Mouse (Mus musculus) thymus, postnatal 10 days (tissue): ENCODE measurements around the gene Fam13c.
"Not testable (repeated sequence)": the region's sequence is repeated elsewhere in the genome, so short reads cannot be mapped to it uniquely, and the experiment has no call there.

Experiments
- DNase-seq, 2 experiments: peaks; one replicate each; pipeline ENCODE4 v3.0.0; 2021; ENCODE audit warnings: low spot score in 2 of 2

Fam13c gene

DNA sequence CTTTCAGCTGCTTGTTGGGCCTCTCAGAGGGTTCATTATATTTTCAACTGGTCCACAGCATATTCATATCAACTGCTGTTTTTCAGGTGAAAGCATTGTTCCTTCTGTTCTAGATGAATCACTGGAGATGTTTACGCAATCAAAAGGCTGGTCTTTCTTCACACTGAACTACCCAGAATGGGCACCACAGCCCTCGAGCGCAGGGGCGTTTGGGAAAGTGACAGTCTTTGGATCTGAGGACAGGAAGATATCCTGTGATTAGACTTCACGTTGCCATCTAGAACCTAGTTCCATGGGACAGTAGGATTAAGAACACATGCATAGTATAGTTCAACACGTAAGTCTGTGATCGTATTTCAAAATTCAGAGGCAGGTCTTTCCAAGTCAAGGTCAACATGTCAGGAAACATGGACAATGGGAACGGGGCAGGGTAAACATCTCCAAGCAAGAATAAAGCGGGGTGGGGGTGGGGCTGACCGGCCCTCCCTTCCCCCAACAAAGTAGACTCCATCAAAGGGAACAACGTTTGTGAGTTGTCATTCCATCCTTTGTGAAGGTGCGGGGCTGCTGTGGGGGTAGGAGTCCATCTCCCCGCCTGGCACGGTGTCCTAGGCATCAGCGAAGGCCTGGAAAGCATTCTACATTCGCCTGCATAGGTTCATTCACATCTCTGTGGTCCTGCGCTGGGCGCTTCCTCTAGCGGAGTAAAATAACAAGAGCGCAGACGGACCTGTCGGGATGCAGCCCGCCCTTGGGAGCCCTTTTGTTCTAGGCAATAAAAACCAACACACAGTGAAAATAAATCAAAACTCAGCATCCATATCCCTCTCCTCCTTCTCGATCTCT, at the start of gene Fam13c:
Gene Fam13c (plus strand): TSS at position 806 of the 846 bp plus-strand sequence.
- no peak for DNase-seq

DNA sequence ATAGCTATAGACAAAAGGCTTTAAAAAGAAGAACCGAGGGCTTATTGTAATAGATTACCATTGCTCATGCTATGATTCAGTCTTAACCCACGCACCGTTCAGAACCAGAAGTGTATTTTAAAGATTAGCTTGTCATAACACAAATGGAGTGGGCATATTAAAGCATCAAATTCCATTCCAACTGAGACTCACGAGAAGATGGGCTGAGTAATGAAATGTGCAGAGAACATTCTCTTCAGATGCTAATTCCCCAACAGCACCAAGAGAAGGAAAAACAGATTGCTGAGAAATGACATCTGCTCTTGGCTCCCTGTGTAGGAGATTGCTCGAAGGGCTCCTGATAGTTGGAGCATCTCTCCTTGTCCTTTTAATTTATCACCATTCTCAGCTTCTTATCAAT, 44.4 kb upstream of the Fam13c start:
- DNase-seq = no peak

DNA sequence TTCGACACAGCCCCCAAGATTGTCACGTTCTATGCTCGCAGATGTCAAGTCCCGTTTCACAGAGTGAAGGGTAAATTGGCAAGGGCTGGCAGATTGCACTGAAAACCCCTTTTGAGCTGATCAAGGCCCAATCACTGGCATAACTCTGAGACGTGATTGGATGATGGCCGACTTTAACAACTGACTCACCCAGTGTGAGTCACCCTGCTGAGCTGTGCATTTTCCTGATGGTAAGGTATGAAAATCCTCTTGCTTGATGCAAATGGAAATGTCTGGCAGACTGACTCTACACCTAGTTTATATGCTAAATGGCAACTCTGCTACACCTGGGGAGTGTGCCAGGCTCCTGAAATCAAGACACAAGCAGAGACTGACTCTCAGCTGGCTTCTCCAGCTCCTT, 42.1 kb upstream of the Fam13c start:
- no peak for DNase-seq

DNA sequence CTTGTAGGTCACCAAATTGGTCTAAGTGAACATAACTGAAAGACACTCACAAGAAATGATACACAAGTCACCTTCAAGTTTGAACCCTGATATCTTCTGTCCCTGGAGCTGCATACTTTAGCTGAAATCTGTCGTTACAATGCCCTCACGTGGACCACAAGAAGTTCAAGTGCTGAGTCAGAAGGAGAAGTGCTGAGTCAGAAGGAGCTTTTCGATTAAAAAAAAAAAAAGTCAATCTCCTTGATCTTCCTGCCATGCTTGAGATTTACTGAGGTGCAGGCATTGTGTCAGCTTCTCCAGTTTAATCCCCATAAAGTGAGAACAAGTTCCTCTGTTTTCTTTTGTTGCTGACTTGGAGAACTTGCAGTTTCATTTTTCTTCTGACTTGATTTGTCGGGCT, 38.3 kb upstream of the Fam13c start:
- DNase-seq = no peak

DNA sequence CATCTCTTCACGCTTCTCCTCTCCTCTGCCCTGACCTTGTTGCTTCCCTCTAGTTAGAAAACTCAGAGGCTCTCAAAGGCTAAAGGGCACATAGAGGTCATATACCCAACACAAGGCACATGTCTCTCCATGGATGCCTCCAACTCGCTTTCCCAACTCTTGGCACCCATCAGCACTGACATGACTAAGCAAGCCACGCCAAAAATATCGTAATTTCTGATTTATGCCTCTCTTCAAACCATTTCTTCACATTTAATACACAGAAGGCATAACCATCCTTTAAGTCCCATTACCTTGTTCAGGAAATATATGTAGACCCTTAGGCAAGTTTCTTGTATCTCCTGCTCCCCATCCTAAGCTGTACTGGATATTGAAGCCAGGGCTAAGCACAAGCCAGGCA, 37.6 kb upstream of the Fam13c start:
- DNase-seq = no peak

DNA sequence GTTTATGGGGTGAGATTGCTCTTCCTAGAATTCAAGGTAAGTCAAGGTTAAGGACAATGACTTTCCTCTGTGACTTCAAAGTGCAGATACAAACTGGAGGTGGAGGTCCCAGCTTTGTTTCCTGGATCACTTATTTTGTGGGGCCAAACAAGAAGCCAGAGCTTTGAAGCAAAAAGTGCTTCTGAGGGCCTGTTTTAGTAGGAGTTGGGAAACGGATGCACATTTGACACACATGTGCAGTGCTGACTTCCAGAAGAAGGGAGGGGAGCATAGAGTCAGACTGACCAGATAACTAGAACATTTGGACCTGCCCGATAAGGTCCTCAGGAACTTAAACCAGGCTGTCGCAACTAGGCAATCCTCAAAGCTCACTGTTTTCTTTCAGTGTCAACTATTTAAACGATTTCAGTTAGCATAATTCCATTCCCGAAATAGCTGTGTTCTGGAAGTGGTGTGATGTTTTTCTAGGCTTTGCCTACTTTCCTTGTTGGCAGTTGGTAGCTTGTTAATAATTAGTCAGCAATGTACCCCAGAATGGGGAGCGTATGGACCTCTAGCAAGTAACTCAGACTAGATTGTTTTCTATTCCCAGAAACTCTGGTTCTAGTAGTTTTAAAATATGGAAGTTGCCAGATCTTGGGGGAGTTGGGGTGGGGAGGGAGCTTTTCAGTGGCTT, 22.3 kb upstream of the Fam13c start:
- no peak for DNase-seq

DNA sequence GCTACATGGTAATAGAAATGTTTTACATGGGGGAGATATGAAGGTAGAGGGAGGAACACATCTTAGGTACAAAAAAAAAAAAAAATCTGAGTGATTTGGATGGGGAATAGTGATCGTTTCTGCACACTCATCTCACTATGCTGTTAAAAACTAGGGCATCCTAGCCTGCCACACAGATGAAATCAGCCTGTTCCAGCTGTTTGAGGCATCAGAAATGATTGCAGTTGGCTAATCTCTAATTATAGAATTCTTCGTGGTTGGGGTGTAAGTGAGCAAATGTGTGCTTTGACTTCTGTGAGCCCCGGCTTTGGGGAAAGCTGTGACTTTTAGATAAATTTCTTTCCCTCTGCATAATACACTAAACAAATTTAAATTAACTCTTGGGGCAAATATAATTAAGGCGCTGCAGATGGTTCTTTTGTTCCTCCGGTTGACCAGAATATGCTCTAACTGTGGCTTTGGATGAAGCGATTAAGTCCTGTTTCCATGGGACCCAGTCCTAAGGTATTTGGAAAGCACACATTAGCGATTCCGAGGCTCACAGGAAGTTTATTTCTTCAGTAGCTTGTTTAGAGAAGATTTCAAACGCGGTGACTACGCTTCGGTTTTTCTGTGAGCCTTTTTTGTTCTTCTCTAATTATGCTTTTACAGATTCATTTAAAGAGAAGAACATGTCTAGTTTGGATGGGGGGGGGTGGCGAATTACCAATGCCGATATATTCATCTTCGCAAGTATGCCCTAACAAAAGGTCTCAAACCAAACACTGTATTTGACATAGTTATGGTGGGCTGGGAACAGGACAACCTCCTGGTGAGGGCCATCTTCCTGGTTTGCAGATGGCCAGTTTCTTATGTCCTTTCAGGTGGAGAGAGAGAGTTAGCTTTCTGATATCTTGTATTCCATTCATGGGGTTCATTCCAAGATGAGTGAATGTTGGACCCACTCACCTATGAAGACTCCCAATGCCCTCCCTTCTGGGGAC, 20.7 kb upstream of the Fam13c start:
- DNase-seq = no peak

DNA sequence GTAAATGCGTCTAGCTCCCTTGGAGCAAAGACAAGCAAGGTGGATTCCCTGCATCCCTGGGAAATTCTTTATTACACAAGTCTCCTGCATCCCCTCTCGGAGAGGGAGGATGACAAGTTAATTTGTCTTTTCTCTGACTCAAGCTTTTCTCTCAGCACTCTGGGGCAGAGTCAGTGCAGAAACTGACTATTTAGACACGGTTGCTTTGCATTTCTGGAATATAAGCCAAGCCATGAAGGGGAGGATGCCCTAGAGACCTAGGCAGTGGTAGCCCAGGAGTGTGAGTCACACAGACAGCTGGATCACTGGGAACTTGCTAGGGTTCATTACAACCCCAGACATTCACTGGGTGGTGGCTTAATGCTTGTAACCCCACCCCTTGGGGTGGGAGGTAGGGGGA, 13.9 kb upstream of the Fam13c start:
- no peak for DNase-seq

DNA sequence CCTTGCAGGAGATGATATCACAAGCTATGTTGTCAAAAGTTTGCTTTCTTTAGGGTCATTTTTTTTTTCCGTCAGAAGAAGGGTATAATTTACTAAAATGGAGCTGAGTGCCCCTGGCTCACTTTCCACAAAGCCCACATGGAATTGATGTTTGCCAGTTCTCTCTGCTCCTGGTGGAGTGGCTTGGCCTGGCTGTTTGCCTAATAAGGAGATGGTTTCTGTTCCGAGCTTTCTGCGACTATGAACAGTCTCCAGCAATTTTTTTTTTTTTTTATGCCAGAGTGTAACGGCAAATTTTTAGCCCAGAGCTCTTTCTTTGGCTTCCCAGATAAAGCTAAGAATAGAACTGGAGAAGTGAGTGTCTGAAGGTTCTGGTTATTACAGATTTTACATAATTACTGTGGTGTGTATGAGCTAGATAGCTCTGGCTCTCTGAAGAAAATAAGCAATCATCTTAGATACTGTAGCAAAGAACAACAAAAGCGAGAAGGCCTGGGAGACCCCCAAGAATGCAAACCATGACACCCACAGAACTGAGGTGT, 12.1 kb upstream of the Fam13c start:
- DNase-seq = no peak

DNA sequence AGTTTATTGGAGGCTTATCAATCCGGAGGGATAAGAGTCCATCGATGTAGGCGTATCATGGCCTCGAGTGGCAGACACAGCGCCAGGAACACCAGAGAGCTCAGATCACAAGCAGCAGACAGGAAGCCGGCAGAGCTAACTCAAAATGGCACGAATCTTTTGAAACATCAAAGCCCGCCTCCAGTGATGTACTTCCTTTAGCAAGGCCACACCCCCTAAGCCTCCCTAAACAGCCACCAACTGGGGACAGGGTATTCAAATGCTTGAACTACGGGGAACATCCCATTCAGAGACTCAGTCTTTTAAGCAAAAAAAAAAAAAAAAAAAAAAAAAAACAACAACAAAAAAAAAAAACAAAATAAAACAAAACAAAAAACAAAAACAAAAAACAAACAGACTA, 10.9 kb upstream of the Fam13c start:
- DNase-seq = no peak

DNA sequence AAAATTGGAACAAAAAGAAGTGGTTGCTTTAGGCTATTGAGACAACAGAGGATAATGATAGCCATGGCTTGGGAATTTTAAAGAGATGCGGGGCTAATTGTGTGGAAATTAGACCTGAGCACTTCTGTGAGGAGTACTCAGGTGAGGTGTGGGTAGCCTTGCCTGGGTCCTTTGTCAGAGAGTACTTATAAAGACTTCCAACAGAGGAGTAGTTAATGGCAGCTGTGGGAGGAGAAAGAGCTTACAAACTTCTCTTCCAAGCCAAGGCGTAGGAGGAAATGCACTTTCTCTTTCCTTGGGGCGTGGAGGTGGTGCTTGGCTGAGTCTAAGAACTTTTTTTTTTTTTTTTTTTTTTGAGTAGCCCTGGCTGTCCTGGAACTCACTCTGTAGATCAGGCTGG, 6.9 kb upstream of the Fam13c start:
- no peak for DNase-seq

DNA sequence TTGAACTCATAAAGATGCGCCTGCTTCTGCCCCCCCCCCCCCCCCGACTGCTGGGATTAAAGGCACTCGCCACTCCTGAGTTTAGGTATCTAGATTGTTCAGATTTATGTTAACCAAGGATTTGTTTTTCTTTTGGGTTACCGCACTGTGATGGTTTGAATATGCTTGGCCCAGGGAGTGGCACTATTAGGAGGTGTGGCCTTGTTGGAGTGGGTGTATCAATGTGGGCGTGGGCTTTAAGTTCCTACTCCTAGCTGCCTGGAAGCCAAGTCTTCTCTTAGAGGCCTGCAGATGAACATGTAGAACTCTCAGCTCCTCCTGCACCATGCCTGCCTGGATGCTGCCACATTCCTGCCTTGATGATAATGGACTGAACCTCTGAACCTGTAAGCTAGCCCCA, 6.5 kb upstream of the Fam13c start:
- not testable (repeated sequence) for DNase-seq

DNA sequence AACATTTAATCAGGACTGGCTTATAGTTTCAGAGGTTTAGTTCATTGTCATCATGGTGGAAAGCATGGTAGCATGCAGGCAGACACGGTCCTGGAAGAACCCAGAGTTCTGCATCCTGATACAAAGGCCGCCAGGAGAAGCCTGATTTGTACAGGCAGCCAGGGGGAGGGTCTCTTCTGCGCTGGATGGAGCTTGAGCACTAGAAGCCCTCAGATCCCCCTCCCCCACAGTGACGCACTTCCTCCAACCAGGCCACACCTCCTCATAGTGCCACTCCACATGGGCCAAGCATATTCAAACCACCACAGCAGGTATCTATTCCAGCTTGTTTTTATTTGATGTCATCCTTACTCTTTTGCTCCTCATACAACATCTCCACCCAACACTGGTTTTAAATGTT, 3.6 kb upstream of the Fam13c start:
- no peak for DNase-seq

DNA sequence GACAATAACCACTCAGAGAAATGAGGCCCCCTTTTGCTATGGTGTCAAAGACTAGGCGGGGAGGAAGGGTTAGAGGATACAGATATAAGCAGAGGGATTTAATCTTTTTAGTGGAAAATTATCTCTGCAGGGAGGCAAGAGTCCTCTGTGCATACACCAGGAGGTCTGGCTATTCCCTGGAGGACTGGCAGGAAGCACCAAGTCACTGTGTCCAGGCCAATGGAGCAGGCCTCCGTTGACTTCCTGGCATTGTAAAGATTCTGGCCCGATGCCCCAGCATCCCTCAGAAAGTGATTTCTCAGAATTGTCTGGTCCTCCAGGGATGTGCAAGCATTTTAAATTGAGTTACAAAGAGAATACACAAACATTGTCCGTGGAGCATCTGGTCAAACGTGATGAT, 3.0 kb upstream of the Fam13c start:
- DNase-seq = no peak

DNA sequence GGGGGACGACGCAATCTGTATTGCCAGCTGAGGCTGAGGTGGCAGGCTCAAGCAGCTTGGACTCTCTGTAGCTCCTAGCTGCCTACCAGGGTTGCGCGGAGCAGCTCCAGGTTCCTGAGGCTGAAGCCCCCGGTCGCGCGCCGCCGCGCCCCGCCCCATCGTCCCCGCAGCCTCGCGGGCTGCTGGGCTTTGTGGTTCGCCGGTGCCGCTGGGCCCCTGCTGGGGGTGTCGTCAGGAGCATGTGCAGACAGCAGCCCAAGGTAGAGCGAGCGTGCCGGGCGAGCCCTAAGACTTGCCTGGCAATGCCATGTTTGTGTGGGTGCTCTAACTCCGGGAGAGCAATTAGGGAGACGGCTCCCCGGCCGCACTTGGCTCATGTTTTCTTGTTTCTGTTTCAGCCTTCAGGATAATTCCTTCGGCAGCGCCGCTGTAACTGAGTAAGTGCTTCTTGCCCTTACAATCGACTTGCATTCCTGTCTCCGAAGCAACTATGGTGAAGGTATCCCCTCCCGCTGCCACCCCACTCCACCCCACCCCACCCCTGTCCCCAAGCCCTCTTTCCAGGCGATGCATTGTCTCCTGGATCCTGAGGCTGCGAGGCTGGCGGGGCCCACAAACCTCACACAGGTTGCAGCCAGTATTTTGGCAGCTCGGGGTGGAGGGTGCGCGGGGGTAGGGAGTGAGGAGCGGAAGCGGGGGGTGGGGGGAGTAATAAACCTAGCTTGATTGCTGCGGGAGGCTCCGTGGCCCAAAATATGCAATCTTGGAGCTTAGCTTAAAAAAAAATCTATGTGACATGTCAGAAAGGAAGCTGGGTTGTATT, 569 bp downstream of the Fam13c start:
- no peak for DNase-seq

DNA sequence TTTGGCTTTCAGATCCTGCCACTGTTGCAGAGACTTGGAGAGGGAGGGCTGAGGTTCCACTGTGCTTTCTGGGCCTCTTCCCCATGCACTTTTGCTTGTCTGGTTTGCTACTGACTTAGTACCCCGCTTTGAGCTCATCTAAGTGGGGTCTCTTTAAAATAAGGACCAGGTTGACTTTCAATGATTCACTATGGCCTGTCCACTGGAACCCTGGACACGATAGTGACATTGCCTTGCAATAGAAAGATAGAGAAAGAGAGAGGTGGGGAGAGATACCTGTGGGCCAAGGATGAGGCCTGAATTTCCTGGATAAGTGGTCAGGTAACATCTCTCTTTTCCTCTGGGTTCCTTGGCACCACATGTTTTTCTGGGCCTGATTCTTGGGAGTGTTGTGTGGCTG, 1.9 kb downstream of the Fam13c start:
- no peak for DNase-seq

DNA sequence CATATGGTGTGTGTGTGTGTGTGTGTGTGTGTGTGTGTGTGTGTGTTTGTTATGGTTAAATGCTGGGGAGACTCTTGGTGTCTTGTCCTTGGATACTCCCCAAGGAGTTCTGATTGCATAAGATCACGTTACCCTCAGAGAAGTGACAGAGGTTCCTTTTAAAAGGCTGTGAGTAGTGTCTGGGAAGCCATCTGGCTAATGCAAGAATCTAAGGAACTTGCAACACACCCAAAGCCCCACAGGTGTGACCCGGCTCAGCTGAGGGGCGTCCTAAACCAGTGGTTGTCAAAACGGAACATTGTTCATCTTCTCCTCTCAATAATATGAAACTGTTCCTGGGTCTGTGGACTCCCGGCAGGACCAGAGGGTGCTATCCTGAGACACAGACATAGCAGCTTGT, 2.3 kb downstream of the Fam13c start:
- DNase-seq = no peak

DNA sequence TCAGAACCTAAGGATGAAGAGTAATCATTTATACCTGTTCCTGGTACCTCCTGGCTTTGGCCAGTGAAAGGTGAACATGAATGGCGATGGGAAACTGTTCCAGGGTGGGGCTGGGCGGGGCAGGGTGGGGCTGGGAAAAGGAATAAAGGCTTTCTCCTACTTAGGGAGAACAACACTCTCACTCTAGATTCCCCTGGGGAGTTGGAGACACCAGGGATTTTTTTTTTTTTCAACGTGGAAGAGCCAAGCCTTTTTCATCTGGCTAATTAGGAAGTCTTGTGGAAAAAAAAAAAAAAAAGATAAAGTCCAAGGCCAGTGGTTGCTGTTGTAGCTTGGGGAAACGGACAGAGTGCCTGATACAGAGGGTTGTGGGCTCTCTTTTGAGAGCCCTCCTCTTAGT, 7.5 kb downstream of the Fam13c start:
- DNase-seq = no peak

DNA sequence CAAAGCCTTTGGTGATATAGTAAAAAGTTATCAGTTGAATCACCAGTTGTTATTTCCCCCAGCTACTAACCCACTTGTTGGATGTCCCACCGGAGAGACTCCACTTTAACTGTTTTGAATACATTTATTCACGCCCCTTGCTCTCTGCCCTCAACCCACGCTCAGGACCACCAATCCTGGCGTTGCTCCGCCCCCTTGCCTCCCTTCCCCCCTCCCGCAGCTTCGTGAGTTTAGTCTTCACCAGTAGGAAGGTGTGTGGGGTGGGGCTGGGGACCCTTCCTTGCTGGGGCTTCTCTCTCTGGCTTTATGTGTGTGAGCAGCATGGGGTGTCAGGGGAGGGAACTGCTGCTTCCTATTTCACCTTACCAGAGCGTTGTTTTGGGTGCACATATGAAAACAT, 8.9 kb downstream of the Fam13c start:
- DNase-seq = no peak

DNA sequence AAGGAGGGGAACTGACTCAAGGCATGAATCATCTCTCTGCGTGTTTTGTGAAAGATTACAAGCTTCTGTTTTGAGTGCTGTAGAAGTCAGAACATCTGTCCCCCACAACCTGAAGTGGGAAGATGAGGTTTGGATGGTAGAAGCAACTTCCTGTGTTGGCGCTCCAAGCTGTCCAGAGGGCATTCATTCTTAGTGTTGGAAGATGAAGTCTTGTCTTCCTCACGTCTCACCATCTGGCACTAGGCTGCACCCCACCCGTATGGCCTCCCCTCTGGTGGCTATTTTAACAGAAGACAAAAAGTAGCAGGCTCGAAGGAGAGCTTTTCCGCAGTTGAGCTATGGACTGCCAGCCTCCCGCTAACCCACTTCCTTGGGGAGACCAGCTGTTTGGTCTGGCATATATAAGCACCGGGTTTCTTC, 15.6 kb downstream of the Fam13c start:
- DNase-seq = no peak
